Mouse (Mus musculus) cerebellum, postnatal 10 days (tissue): ENCODE data around the gene Wnt5b.
A peak's percentile ranks its signal among the peaks of the same experiment; 100 is the strongest.

Experiments
- DNase-seq, 2 experiments: peaks; one replicate each; pipeline ENCODE4 v3.0.0; 2021; ENCODE audit warnings: mixed read lengths in 2 of 2

Gene Wnt5b

GRCm38 (mm10) chr6:119521482-119521900 is 22.7 kb downstream of the Wnt5b start:
- peak in 1 of 2 experiments; percentile 57 for DNase-seq

- peak; percentile 15 to 26 for DNase-seq
Observed at GRCm38 (mm10) chr6:119520731-119521130, 23.4 kb downstream of the Wnt5b start.

GRCm38 (mm10) chr6:119514085-119514484 is 30.1 kb downstream of the Wnt5b start:
- peak; percentile 43 to 61 for DNase-seq

DNA sequence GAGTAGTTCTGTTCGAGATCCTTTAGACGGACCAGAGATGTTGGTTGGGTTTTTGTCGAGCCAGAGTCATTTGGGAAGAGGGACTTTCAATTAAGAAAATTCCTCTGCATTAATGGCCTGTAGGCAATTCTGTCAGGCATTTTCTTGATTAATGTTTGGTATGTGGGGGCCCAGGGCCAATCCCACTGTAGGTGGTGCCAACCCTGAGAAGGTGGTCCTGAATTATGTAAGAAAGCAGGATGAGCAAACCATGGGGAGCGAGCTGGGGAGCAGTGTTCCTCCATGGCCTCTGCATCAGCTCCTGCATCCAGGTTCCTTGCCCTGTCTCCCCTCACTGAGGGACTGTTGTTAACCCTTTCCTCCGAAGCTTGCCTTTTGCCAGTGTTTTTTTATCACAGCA is 30.7 kb downstream of the Wnt5b start:
- no peak for DNase-seq

- DNase-seq = no peak
Observed at GRCm38 (mm10) chr6:119512701-119513100, 31.4 kb downstream of the Wnt5b start.

DNA sequence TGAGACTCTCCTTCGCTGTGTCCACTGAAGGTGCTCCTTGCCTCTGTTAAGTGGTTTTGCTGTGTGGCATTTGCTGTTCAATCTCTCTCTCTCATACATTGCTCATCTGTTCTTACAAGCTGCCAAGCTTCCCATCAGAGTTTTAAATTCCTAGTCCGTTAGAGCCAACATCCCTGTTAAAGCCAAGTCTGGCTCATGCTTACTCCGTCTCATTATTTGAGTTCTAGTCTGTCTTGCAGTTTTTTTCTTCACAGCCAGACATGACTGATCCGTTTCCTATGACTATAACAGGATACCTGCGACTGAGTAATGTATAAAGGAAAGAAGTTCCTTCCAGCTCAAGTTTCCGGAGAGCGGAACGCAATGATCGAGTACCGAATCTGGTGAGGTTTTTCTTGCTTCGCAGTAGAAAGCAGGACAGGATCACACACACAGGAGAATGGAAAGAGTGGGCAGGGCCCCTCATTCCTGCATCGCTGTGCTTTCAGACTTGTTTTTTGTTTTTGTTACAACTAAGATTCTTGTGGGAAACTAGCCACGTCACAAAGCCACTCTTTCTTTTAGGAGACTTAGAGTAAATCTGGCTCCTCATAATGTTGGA is 34.6 kb downstream of the Wnt5b start:
- DNase-seq = no peak

DNA sequence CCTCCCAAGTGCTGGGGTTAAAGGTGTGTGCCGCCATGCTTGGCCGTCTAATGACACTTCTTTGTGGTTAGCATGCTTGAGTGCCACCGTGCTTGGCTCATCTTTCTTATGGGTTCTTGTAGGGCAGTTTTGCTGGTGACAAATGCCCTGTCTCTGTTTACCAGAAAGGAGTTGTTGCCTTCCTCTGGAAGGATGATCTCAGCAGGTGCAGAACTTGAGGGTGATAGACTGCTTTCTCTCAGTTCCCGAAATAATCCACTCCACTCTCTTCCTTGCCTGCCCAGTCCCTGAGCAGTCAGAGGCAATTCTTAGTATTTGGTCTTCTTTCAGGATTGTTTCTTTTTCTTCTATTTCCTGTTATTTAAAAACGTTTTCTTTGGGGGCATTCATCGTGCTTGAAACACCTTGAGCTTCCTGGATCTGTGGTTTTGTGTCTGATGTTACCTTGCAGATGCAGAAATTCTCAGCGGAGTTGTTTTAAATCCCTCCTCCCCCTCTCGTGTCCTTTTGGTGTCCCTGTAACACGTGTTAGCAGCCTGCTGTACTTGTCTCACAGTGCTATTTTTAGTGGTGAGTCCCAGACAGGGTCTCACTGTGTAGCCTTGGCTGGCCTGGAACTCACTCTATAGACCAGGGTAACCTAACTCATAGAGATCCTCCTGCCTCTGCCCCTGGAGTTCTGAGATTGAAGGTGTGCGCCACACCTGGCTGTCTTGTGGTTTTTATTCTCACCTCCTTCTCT is 35.3 kb downstream of the Wnt5b start:
- DNase-seq = no peak

GRCm38 (mm10) chr6:119508221-119508620 is 35.9 kb downstream of the Wnt5b start:
- no peak for DNase-seq

GRCm38 (mm10) chr6:119505525-119506225 is 38.5 kb downstream of the Wnt5b start:
- DNase-seq = no peak

DNA sequence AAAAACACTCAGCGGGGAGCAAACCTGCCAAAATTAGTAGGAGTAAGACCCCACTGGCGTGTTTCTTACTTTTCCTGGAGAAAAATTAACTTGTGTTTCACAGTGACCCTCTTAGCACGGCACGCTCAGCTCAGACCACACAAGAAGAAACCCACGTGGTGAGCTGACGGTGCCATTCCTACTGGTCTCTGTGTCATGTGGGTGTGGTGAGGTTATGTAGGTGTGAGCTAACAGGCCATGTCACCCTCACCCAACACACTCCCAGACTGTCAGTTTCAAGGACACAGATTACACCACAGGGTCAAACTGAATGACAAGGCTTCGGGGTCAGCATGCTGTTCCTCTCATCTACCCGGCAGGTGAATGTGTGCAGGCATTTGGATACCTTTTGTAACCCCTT is 39.4 kb downstream of the Wnt5b start:
- no peak for DNase-seq

DNA sequence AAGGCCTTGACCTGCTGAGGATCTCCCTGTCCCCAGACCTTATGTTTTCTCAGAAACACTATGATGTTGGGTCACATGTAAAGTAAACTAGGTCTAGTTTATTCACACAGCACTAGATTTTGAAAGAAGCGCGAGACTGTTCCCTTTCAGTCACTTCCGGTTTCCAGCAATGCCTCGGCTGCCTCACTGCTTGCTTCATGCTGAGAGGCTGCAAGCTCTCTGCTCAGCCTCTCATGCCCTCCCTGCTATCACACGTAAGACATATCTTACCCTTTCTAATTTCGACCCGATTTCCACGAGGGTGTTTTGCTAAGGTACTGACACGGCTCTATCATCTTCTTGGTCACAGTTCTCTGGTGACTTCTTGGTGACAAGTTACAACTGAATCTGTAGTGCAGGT is 42.1 kb downstream of the Wnt5b start:
- DNase-seq = no peak

- no peak for DNase-seq
Observed at GRCm38 (mm10) chr6:119500086-119500485, 44.1 kb downstream of the Wnt5b start.

DNA sequence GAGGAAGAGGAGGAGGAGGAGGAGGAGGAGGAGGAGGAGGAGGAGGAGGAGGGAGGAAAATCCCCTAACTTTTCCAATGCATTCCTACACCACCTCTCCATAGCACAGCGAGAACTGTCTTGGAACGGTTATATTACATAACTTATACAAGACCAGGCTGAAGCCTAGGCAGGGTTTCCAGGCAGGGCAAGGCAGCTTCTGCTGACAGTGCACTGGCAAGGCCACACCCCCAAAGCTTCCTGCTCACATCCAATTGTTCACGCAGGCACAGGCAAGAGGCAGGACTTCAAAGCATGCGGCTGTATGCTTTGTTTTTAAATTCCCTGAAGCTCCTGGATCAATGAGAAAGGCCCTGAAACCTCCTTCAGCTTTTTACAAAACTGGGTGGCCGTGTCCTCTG is 44.9 kb downstream of the Wnt5b start:
- DNase-seq = no peak

GRCm38 (mm10) chr6:119492630-119493014 is 51.5 kb downstream of the Wnt5b start:
- DNase-seq = no peak

GRCm38 (mm10) chr6:119491997-119492629 is 52.0 kb downstream of the Wnt5b start:
- DNase-seq = no peak

- no peak for DNase-seq
Observed at GRCm38 (mm10) chr6:119491006-119491405, 53.1 kb downstream of the Wnt5b start.

- peak in 1 of 2 experiments; percentile 29 for DNase-seq
Observed at GRCm38 (mm10) chr6:119490549-119490948, 53.6 kb downstream of the Wnt5b start.

DNA sequence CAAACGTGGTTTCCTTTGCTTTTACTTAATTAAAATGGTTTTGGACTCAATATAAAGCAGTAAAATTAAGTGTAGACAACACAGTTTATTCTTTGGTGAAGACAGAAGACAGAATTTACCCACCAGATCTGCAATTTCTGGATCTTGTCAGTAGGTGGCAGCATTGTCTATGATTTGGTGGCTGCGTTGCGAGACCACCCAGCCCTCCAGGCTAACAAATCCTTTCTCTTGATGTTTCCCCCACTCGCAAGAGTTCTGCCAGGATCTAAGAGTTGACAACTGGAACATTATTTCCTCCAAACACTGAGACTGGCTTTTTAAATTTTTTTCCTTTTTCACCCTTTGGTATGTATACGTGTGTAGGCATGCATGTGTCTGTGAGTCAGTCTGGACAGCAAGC is 54.4 kb downstream of the Wnt5b start:
- peak; percentile 74 to 82 for DNase-seq

GRCm38 (mm10) chr6:119487619-119488018 is 56.5 kb downstream of the Wnt5b start:
- no peak for DNase-seq

DNA sequence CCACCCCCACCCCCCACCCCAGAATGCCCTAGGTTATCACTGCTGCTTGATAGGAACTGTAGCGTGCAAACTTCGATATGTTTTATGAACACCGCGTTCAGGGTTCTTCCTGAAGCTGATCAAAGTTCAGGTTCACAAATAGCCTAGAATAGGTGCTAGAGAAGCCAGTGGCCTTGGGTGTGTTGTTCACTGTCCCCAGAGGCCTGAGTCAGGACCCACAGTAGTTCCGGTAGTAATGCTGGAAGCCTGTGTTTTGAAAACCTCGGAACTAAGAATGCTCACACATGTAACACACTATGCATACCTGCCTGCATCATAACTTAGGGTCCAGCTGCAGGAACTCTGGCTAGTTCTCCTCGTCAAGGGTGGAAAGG is 57.1 kb downstream of the Wnt5b start:
- DNase-seq = no peak

DNA sequence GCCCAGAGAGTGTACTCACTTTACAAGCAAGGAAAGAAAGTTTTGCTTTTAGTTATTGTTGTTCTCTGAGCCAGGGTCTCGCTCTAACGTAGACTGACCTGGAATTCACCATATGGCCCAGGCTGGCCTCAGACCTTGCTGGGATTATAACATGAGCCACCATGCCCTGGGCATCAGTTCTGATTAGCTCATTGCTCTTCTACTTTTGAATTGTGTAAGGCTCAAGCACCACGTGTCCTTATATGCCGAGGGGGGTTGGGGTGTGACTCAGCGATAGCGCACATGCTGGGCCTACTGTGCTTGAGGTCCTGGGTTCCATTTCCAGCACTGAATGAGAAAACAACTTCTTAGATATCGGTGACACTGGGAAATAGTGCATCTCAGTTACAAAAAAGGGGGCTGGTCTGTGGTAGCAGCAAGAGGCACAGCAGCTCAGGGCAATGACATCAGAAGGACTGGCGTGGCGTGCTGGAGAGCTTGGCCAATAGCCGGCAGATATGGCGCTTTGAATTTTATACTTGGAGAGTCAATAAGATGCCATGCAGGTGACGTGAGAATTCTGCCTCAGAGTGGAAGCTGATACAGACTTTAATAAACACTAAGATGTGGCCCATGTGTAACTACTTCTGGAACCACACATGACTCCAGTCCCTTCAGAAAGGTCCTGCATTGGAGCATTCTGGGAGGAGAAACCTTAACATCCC is 57.6 kb downstream of the Wnt5b start:
- no peak for DNase-seq

- peak; percentile 47 to 68 for DNase-seq
Observed at GRCm38 (mm10) chr6:119485486-119485885, 58.7 kb downstream of the Wnt5b start.
